Mouse (Mus musculus) intestine, embryonic 16.5 days (tissue): Measurements from ENCODE around the gene Drap1. TPM values are rescaled to one million over a fixed set of nuclear protein-coding genes. Genes with fewer than 3 reads are reported as not detected.
A peak's percentile ranks its signal among the peaks of the same experiment; 100 is the strongest.

ENCODE experiments used
- ATAC-seq: fragments of 200-750 bp; cut with Nextera tagmentation; 2 replicates; pipeline ENCODE4 v1.8.0; 2017; ENCODE audit warnings: moderate TSS enrichment, moderate library complexity
- H3K27ac ChIP-seq: fragments of 300-500 bp; sonication (generic); 2 replicates; pipeline ENCODE4 v1.5.1; 2014; ENCODE audit warnings: mild to moderate bottlenecking, low read length
- H3K27me3 ChIP-seq: fragments of 300-500 bp; sonication (generic); replicated peaks from 2 replicates; pipeline ENCODE4 v1.6.1; 2014; ENCODE audit warnings: low read length, control low read depth, mixed read lengths; ENCODE audit not compliant: control insufficient read depth, insufficient read depth
- H3K36me3 ChIP-seq: fragments of 300-500 bp; sonication (generic); 2 replicates; pipeline ENCODE4 v1.6.1; 2014; ENCODE audit warnings: low read length, control low read depth; ENCODE audit not compliant: control insufficient read depth, insufficient read depth
- H3K4me1 ChIP-seq: fragments of 300-500 bp; sonication (generic); 2 replicates; pipeline ENCODE4 v1.6.1; 2014; ENCODE audit warnings: low read length, control low read depth, mixed read lengths; ENCODE audit not compliant: control insufficient read depth, insufficient read depth
- H3K4me2 ChIP-seq: fragments of 300-500 bp; sonication (generic); 2 replicates; pipeline ENCODE4 v1.6.1; 2014; ENCODE audit warnings: low read depth, low read length, control low read depth
- H3K4me3 ChIP-seq: fragments of 300-500 bp; sonication (generic); 2 replicates; pipeline ENCODE4 v1.5.1; 2014; ENCODE audit warnings: mild to moderate bottlenecking, low read length
- H3K9ac ChIP-seq: fragments of 300-500 bp; sonication (generic); 2 replicates; pipeline ENCODE4 v1.6.1; 2014; ENCODE audit warnings: low read depth, low read length
- H3K9me3 ChIP-seq: fragments of 300-500 bp; sonication (generic); 2 replicates; pipeline ENCODE4 v1.6.1; 2016; ENCODE audit warnings: low read length, control low read depth; ENCODE audit not compliant: control insufficient read depth
- WGBS: fragments of 180-500 bp; shearing (Covaris S2); extraction: QIAGEN DNeasy Blood & Tissue Kit; methylation state at CpG from one replicate; pipeline ENCODE4 v1.1.7; 2014; 5-methylcytosine and 5-hydroxymethylcytosine counted together
- polyA plus RNA-seq: library from polyadenylated mRNA; unstranded; fragments of >200 nt; fragmentation: Nextera tagmentation; extraction: Ambion mirVana; gene quantifications from 2 replicates; pipeline ENCODE4 v1.2.1, GENCODE M21; 2015

Gene Drap1
- polyA plus RNA-seq, 1 experiment from 2014 or later, result 180 TPM

- Histone ChIP-seq H3K9me3 (no peaks in the 10 kb centered on the region), H3K27ac (no peak overlapping the region), H3K36me3 (no peaks in the 10 kb centered on the region; the same call in 1 of the 2 replicates), H3K27me3 (no peaks in the 10 kb centered on the region; the same call in 1 of the 2 replicates), H3K9ac (peak overlapping the region; percentile 85; the same call in 1 of the 2 replicates), H3K4me1 (peaks cover 23% of the 10 kb centered on the region), H3K4me2 (peak overlapping the region; percentile 98), H3K4me3 (peak overlapping the region; percentile 65)
- no peak for ATAC-seq
- WGBS, result 65% methylated on average over 8 of the region's 8 CpGs
Observed at GRCm38 (mm10) chr19:5455568-5455967, 30.8 kb upstream of the Drap1 start.

- peaks cover 5% of the 10 kb centered on the region for H3K27me3 ChIP-seq
- 82% methylated on average over 12 of the region's 12 CpGs for WGBS
- H3K27ac ChIP-seq, result no peak overlapping the region
- peak overlapping the region; percentile 98 for H3K4me2 ChIP-seq
- peak overlapping the region; percentile 65 for H3K4me3 ChIP-seq
- ATAC-seq, result no peak
- peak overlapping the region; percentile 85; the same call in 1 of the 2 replicates for H3K9ac ChIP-seq
- no peaks in the 10 kb centered on the region; the same call in 1 of the 2 replicates for H3K36me3 ChIP-seq
- no peaks in the 10 kb centered on the region for H3K9me3 ChIP-seq
- peaks cover 22% of the 10 kb centered on the region for H3K4me1 ChIP-seq
Observed at GRCm38 (mm10) chr19:5455037-5455436, 30.3 kb upstream of the Drap1 start.

- WGBS, result 80% methylated on average over 6 of the region's 6 CpGs
- no peaks in the 10 kb centered on the region; the same call in 1 of the 2 replicates for H3K36me3 ChIP-seq
- H3K4me2 ChIP-seq, result no peak overlapping the region
- no peak overlapping the region for H3K9ac ChIP-seq
- H3K27me3 ChIP-seq, result peaks cover 28% of the 10 kb centered on the region
- no peak overlapping the region for H3K4me3 ChIP-seq
- H3K27ac ChIP-seq, result no peak overlapping the region
- no peaks in the 10 kb centered on the region for H3K9me3 ChIP-seq
- ATAC-seq, result no peak
- peaks cover 30% of the 10 kb centered on the region for H3K4me1 ChIP-seq
Observed at GRCm38 (mm10) chr19:5451766-5452165, 27.0 kb upstream of the Drap1 start.

GRCm38 (mm10) chr19:5449673-5450072, 24.9 kb upstream of the Drap1 start:
- Histone ChIP-seq H3K4me3 (no peak overlapping the region), H3K27me3 (peaks cover 28% of the 10 kb centered on the region), H3K9me3 (no peaks in the 10 kb centered on the region), H3K4me1 (peaks cover 10% of the 10 kb centered on the region), H3K27ac (no peak overlapping the region), H3K36me3 (no peaks in the 10 kb centered on the region; the same call in 1 of the 2 replicates), H3K9ac (no peak overlapping the region), H3K4me2 (no peak overlapping the region)
- 76% methylated on average over 3 of the region's 3 CpGs for WGBS
- ATAC-seq, result no peak

- Histone ChIP-seq H3K4me1 (peaks cover 10% of the 10 kb centered on the region; the same call in 1 of the 2 replicates), H3K4me3 (peak overlapping the region; percentile 62), H3K9ac (peak overlapping the region; percentile 57; the same call in 1 of the 2 replicates), H3K36me3 (no peaks in the 10 kb centered on the region), H3K9me3 (no peaks in the 10 kb centered on the region), H3K4me2 (peak overlapping the region; percentile 98), H3K27ac (no peak overlapping the region), H3K27me3 (peaks cover 28% of the 10 kb centered on the region)
- WGBS, result 6% methylated on average over 36 of the region's 36 CpGs
- ATAC-seq, result peak; percentile 20; the same call in 1 of the 2 replicates
Observed at GRCm38 (mm10) chr19:5448354-5449150, 23.8 kb upstream of the Drap1 start.

GRCm38 (mm10) chr19:5447515-5448353, 23.0 kb upstream of the Drap1 start, which contains the start of gene Fosl1:
Gene Fosl1, plus strand, starts transcription at chr19:5447547.
- Histone ChIP-seq H3K27me3 (peaks cover 28% of the 10 kb centered on the region), H3K36me3 (no peaks in the 10 kb centered on the region), H3K27ac (no peak within 1 kb of the TSS), H3K9ac (peak within 1 kb of the TSS; percentile 57), H3K4me2 (peak within 1 kb of the TSS; percentile 98), H3K9me3 (no peaks in the 10 kb centered on the region), H3K4me1 (peaks cover 10% of the 10 kb centered on the region; the same call in 1 of the 2 replicates), H3K4me3 (peak within 1 kb of the TSS; percentile 62)
- ATAC-seq, result peak; percentile 78
- WGBS, result under 1% methylated on average over 70 of the region's 70 CpGs

GRCm38 (mm10) chr19:5445747-5446146, 21.0 kb upstream of the Drap1 start:
- no peak overlapping the region for H3K4me3 ChIP-seq
- H3K27me3 ChIP-seq, result peaks cover 28% of the 10 kb centered on the region
- no peak overlapping the region for H3K27ac ChIP-seq
- H3K4me1 ChIP-seq, result peaks cover 10% of the 10 kb centered on the region; the same call in 1 of the 2 replicates
- H3K4me2 ChIP-seq, result no peak overlapping the region
- WGBS, result 86% methylated on average over 5 of the region's 5 CpGs
- no peaks in the 10 kb centered on the region for H3K36me3 ChIP-seq
- ATAC-seq, result no peak
- H3K9ac ChIP-seq, result no peak overlapping the region
- H3K9me3 ChIP-seq, result no peaks in the 10 kb centered on the region

- Histone ChIP-seq H3K36me3 (no peaks in the 10 kb centered on the region), H3K27ac (no peak overlapping the region), H3K4me3 (no peak overlapping the region), H3K9ac (no peak overlapping the region), H3K4me2 (no peak overlapping the region), H3K9me3 (no peaks in the 10 kb centered on the region), H3K4me1 (peaks cover 10% of the 10 kb centered on the region; the same call in 1 of the 2 replicates), H3K27me3 (peaks cover 23% of the 10 kb centered on the region)
- WGBS, result 24% methylated on average over 7 of the region's 7 CpGs
- no peak for ATAC-seq
Observed at GRCm38 (mm10) chr19:5444954-5445353, 20.2 kb upstream of the Drap1 start.

- 62% methylated on average over 9 of the region's 9 CpGs for WGBS
- Histone ChIP-seq H3K36me3 (no peaks in the 10 kb centered on the region), H3K9me3 (no peaks in the 10 kb centered on the region), H3K4me3 (no peak overlapping the region), H3K9ac (no peak overlapping the region), H3K27ac (no peak overlapping the region), H3K4me1 (peaks cover 10% of the 10 kb centered on the region; the same call in 1 of the 2 replicates), H3K4me2 (no peak overlapping the region), H3K27me3 (peaks cover 18% of the 10 kb centered on the region)
- ATAC-seq, result no peak
Observed at GRCm38 (mm10) chr19:5444371-5444908, 19.7 kb upstream of the Drap1 start.
